Mouse (Mus musculus) embryonic fibroblast, embryonic 13.5 days (primary cell): ENCODE measurements around the gene Ngly1. TPM values are rescaled to one million over a fixed set of nuclear protein-coding genes. Genes with fewer than 3 reads are reported as not detected.
"Not testable (repeated sequence)": the region's sequence is repeated elsewhere in the genome, so short reads cannot be mapped to it uniquely, and the experiment has no call there.

Experiments used
- H3K27ac ChIP-seq: 2 replicates; pipeline ENCODE4 v1.5.1; 2012; ENCODE audit warnings: low read length, control low read depth, inconsistent platforms; ENCODE audit not compliant: insufficient read depth
- H3K4me1 ChIP-seq: 2 replicates; pipeline ENCODE4 v1.6.1; 2011; ENCODE audit warnings: low read length; ENCODE audit not compliant: control insufficient read depth, insufficient read depth
- H3K4me3 ChIP-seq: 2 replicates; pipeline ENCODE4 v1.5.1; 2011; ENCODE audit warnings: mild to moderate bottlenecking, control low read depth, low read length; ENCODE audit not compliant: insufficient read depth
- CTCF ChIP-seq: IDR thresholded peaks from 2 replicates; pipeline ENCODE4 v1.5.1; 2011; ENCODE audit warnings: mild to moderate bottlenecking, control low read depth, low read length, moderate library complexity, borderline replicate concordance; ENCODE audit not compliant: insufficient read depth
- POLR2A ChIP-seq: IDR thresholded peaks from 2 replicates; pipeline ENCODE4 v1.6.1; 2011; ENCODE audit warnings: low read depth, mild to moderate bottlenecking, control low read depth, low read length, moderate library complexity
- polyA plus RNA-seq: library from polyadenylated mRNA; stranded (reverse); fragments of >200 nt; gene quantifications from 2 replicates; pipeline ENCODE4 v1.2.4, GENCODE M21; 2011; ENCODE audit warnings: low read depth; ENCODE audit not compliant: missing spikeins, insufficient read length

Gene Ngly1
- polyA plus RNA-seq, 1 experiment = 45.1 TPM

GRCm38 (mm10) chr14:16296816-16297468 lies 47.9 kb downstream of the Ngly1 start:
- Histone ChIP-seq H3K27ac (no peak overlapping the region), H3K4me3 (no peak overlapping the region), H3K4me1 (no peaks in the 10 kb centered on the region)
- TF ChIP-seq CTCF (no peak), POLR2A (no peak)

DNA sequence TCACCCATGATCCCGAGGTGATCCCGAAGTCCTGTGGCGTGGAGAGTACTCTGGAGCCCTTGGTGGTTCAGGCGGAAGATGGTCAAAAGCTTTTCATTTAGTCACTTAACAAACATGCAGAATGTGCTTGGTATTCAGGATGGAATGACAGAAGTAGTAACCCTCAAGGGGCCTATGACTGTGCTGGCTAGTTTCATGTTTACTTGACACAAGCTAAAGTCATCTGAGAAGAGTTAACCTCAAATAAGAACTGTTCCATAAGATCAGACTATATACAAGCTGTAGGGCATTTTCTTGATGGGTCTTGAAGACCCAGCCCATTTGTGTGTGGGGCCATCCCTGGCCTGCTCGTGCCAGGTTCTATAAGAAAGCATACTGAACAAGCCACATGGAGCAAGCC lies 52.7 kb downstream of the Ngly1 start:
- H3K27ac ChIP-seq = no peak overlapping the region
- H3K4me3 ChIP-seq = no peak overlapping the region
- H3K4me1 ChIP-seq = no peaks in the 10 kb centered on the region
- no peak for TF ChIP-seq POLR2A
- no peak for TF ChIP-seq CTCF

- TF ChIP-seq POLR2A = no peak
- TF ChIP-seq CTCF = no peak
- Histone ChIP-seq H3K4me1 (no peaks in the 10 kb centered on the region), H3K4me3 (no peak overlapping the region), H3K27ac (no peak overlapping the region)
Measured at GRCm38 (mm10) chr14:16302688-16303087, 53.6 kb downstream of the Ngly1 start.

- Histone ChIP-seq H3K27ac (no peak overlapping the region), H3K4me3 (no peak overlapping the region), H3K4me1 (no peaks in the 10 kb centered on the region)
- TF ChIP-seq POLR2A (no peak), CTCF (no peak)
Measured at GRCm38 (mm10) chr14:16310791-16311190, 61.7 kb downstream of the Ngly1 start.

GRCm38 (mm10) chr14:16312599-16312998 lies 63.5 kb downstream of the Ngly1 start:
- no peaks in the 10 kb centered on the region for H3K4me1 ChIP-seq
- no peak overlapping the region for H3K27ac ChIP-seq
- no peak for TF ChIP-seq POLR2A
- no peak for TF ChIP-seq CTCF
- H3K4me3 ChIP-seq = no peak overlapping the region

- not testable (repeated sequence) for H3K4me3 ChIP-seq, H3K4me1 ChIP-seq, H3K27ac ChIP-seq
Measured at GRCm38 (mm10) chr14:16313073-16313472, 64.0 kb downstream of the Ngly1 start.

DNA sequence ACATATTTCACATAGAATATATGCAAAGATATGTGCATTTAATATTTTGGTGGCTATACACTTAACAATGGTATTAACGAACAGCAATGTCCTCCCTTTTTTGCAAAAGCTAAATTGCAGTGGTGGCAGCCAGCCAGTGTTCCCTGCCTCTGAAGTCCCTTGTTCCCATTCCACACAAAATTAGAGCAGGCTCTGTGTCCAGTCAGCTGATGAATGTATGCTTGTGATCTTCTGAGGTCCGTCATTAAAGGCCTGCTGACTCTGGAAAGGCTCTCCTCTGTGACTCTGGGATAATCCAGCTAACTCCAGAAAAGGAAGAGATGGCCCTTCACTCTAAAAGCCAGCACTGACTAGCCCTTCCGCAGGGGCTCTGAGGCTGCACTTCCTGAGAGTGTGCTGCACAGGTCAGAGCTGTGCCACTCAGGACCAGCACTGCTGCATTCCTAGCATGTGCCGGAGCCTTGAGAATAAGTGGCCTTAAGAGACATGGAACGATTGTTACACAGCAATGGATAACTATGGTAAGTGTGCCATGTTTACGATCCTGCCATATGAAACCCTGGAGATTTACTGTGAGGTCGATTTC lies 64.9 kb downstream of the Ngly1 start:
- no peak overlapping the region for H3K4me3 ChIP-seq
- no peak overlapping the region for H3K27ac ChIP-seq
- TF ChIP-seq POLR2A = no peak
- TF ChIP-seq CTCF = no peak
- no peaks in the 10 kb centered on the region for H3K4me1 ChIP-seq

- TF ChIP-seq POLR2A (no peak), CTCF (no peak)
- Histone ChIP-seq H3K4me3 (no peak overlapping the region), H3K4me1 (no peaks in the 10 kb centered on the region), H3K27ac (no peak overlapping the region)
Measured at GRCm38 (mm10) chr14:16314842-16315241, 65.8 kb downstream of the Ngly1 start.

- TF ChIP-seq CTCF = no peak
- no peak for TF ChIP-seq POLR2A
- Histone ChIP-seq H3K4me3 (no peak overlapping the region), H3K4me1 (no peaks in the 10 kb centered on the region), H3K27ac (no peak overlapping the region)
Measured at GRCm38 (mm10) chr14:16316715-16317114, 67.6 kb downstream of the Ngly1 start.

- Histone ChIP-seq H3K27ac (no peak overlapping the region), H3K4me3 (no peak overlapping the region), H3K4me1 (no peaks in the 10 kb centered on the region)
- TF ChIP-seq POLR2A = no peak
- TF ChIP-seq CTCF = no peak
Measured at GRCm38 (mm10) chr14:16319818-16320217, 70.7 kb downstream of the Ngly1 start.
